Mouse (Mus musculus) testis, adult 2 months (tissue): Measurements from ENCODE around the gene Stx8.

Experiments
- CTCF ChIP-seq: fragments of 200-500 bp; IDR thresholded peaks from 2 replicates; pipeline ENCODE4 v1.5.1; 2012; ENCODE audit warnings: low read depth, mild to moderate bottlenecking, inconsistent platforms, low read length, moderate library complexity; ENCODE audit not compliant: control insufficient read depth, insufficient read depth, insufficient replicate concordance
- POLR2A ChIP-seq: fragments of 200-500 bp; IDR thresholded peaks from 2 replicates; pipeline ENCODE4 v1.6.1; 2012; ENCODE audit warnings: low read depth, mild to moderate bottlenecking, inconsistent platforms, low read length, moderate library complexity; ENCODE audit not compliant: control insufficient read depth

DNA sequence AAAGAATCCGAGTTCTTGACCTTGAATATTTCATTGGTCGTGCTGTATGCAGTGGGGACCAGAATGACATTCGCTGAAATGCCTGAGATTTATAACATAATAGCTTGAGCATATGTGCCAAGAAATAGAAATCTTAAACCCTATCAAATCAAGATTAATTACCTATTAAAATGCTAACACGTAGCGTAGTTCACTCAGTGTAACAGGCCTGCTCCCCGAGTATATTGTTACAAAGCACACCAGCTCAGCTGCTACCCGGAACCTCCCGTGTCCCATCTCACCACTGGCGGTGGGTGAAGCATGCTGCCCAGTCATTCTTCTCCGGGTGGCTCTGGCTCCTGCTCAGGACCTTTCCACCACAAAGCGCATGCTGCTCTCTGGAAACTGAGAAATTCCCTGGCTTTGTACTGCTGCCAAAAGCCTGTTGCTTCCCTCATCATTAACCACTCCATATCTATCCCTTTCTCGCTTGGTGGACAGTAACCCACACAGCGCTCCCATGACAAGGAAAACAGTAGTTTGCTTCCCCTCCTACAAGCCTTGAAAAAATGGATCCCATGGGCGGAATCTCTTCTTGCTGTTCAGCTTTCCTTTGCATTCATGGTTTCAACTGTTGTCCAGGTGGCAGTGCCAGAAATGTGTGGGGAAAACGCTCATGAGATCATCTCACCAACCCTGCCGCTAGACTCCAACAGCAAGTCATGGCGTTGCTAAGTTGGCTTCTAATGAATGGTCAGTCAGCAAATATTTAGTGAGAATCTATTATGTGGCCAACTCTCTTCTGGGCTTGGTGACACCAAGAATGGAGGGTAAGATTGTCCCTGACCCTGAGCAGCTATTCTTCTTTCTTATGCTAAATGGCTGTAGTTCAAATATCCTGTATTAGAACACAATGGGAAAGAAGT is 83.5 kb downstream of the Stx8 start:
- TF ChIP-seq CTCF, result no peak
- TF ChIP-seq POLR2A, result no peak
